Mouse (Mus musculus): ENCODE results near the gene Tap1. TPM values are rescaled to one million over a fixed set of nuclear protein-coding genes. Genes with fewer than 3 reads are reported as not detected.
A peak's percentile ranks its signal among the peaks of the same experiment; 100 is the strongest.

The Tap1 gene
- polyA plus RNA-seq, 1 experiment: 1.1 TPM

- TF ChIP-seq GATA1 (IDR thresholded peaks at IDR 0.05; ENCODE audit: low read length): no peak
These were observed 20.1 kb downstream of the Tap1 start for GRCm38 (mm10) chr17:34207456-34207855.

GRCm38 (mm10) chr17:34207866-34208265 is 20.5 kb downstream of the Tap1 start:
- no peak for TF ChIP-seq GATA1 (IDR thresholded peaks at IDR 0.05; ENCODE audit: low read length)

DNA sequence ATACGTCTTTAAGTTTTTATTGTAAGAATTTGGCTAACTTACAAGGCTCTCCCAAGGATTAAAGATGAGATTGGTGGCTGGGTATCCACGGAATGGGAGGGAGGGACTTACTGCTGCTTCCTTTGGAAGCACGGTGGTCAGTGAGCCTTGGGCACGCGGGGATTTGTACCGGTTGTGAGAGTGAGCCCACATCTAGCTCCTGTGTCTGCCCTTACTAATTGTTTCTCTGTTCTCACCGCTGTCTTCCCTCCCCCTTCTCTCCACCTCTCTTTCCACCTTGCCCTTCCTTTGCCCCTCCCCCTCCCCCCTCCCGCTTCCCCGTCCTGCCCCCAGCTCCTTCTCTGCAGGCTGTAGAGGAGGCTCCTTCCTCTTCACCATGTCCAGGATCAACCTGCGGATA is 21.1 kb downstream of the Tap1 start:
- no peak for TF ChIP-seq GATA1 (IDR thresholded peaks at IDR 0.05; ENCODE audit: low read length)

DNA sequence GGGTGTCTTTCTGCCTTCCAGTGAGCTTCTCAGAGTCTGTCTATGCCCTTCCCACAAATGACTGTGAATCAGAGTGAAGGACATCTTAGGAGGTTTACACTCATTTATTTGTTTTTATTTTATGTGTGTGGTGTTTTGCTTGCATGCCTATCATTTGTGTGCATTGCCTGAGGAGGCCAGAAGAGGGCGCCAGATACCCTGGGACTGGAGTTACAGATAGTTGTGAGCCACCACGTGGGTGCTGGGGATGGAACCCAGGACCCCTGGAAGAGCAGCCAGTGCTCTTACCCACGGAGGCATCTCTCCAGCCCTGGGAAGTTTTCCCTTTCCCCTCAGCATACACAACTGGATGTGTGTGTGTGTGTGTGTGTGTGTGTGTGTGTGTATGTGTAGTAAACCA is 22.3 kb downstream of the Tap1 start:
- TF ChIP-seq GATA1 (IDR thresholded peaks at IDR 0.05; ENCODE audit: low read length): no peak

DNA sequence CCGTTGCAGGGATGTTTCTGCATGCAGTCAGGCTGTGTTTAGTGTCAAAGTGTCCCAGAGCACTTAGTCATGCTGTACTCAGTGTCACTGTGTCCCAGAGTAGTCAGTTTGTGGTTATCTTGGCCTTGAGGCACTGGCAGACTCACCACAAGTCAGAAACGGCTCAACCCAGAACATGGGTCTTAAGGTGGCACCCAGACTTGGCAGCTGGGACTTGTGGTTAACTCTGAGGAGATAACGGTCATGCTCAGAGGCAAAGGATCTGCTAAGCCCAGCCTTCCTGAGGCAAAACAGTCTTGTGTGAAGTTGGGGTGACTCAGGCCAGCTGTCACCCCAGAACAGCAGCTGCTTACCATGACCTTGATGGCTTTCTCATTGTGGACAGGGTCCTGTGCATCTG is 23.2 kb downstream of the Tap1 start:
- peak; percentile 91 for TF ChIP-seq GATA1 (IDR thresholded peaks at IDR 0.05; ENCODE audit: low read length)

GRCm38 (mm10) chr17:34211746-34212365 is 24.5 kb downstream of the Tap1 start:
- no peak for TF ChIP-seq GATA1 (IDR thresholded peaks at IDR 0.05; ENCODE audit: low read length)

DNA sequence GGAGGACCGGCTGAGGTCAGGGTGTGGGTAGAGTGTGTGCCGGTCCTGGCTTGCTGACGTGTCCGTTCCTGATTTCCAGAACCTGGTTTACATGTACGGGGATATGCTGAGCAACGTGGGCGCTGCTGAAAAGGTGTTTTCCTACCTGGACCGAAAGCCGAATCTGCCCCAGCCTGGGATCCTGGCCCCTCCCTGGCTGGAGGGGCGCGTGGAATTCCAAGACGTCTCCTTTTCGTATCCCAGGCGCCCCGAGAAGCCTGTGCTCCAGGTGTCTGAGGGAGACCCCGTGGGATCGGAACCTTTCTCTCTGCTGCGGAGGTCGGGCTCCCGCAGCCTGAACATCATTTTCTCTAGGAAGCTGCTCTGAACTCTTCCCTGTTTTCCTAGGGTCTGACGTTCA is 26.6 kb downstream of the Tap1 start:
- no peak for TF ChIP-seq GATA1 (IDR thresholded peaks at IDR 0.05; ENCODE audit: low read length)

DNA sequence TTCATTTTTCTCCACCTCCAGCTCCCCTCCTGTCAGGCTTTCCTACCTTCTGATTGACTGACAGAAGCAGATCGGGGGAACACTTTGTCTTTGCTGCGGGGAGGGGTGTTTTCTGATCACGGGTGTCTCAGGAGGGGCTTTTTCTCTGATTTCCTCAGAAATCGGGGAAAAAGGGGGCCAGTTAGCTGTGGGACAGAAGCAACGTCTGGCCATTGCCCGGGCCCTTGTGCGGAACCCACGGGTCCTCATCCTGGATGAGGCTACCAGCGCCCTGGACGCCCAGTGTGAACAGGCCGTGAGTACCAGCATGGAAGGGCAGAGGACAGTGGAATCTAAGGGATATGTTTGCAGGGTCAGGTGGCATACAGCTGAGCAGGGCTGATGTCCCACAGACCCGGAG is 27.8 kb downstream of the Tap1 start:
- no peak for TF ChIP-seq GATA1 (IDR thresholded peaks at IDR 0.05; ENCODE audit: low read length)

DNA sequence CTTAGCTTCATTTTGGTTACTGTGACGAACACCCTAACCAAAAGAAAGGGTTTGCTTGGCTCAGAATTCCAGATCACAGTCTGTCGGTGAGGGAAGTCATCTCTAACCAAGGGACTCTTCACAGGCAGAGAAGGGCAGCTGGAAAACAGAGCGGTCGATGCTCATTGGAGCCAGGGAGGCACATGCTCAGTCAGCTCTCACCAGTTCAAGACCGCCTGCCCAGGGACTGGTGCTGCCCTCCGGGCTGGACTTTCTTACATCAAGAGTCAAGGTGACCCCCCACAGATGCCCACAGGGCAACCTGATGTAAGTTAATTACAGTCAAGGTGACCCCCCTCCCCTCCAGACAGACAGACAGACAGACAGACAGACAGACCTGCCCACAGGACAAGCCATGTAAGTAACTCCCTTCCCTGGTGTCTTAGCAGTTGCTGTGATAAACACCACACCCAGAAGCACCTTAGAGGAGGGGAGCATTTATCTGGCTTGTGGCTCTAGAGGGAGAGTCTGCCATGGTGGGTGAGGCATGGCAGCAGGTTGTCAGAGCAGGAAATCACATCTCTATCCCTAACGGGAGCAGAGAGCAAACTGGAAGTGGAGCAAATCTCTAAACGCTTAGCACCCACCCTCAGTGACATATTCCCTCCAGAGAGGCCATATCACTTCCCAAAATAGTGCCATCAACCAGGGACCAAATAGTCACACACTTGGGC is 30.0 kb downstream of the Tap1 start:
- no peak for TF ChIP-seq GATA1 (IDR thresholded peaks at IDR 0.05; ENCODE audit: low read length)

DNA sequence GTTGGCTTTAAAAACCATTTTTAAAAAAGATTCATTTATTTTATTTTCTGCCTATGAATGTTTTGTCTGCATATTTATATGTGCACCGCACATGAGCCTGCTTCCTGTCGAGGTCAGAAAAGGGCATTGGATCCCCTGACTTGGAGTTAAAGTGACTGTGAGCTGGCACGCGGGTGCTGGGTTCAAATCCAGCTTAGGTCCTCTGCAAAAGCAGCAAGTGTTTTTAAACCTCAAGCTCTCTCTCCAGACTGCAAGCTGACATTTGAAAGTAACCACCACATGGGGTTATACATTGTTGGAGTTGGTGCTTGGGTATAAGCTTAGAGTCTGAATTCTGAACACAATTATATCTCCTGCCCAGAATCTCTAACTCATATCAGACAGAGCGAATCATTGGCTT is 30.6 kb downstream of the Tap1 start:
- TF ChIP-seq GATA1 (IDR thresholded peaks at IDR 0.05; ENCODE audit: low read length): no peak

GRCm38 (mm10) chr17:34218675-34219074 is 31.3 kb downstream of the Tap1 start:
- no peak for TF ChIP-seq GATA1 (IDR thresholded peaks at IDR 0.05; ENCODE audit: low read length)

DNA sequence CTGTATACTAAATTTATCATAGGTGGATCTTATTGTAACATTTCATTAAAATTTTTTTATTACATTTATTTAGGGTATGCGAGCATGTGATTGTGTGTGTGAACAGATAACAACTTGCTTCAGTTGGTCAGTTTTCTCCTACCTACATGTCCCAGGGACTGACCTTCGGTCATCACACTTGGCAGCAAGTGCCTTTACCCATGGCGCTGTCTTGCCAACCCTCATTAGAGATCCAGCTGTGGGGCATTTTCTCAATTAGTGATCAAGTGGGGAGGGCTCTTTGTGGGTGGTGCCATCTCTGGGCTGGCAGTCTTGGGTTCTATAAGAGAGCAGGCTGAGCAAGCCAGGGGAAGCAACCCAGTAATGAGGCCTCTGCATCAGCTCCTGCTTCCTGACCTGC is 37.5 kb downstream of the Tap1 start:
- no peak for TF ChIP-seq GATA1 (IDR thresholded peaks at IDR 0.05; ENCODE audit: low read length)

- TF ChIP-seq GATA1 (IDR thresholded peaks at IDR 0.05; ENCODE audit: low read length): no peak
These were observed 38.1 kb downstream of the Tap1 start for GRCm38 (mm10) chr17:34225426-34225825.

DNA sequence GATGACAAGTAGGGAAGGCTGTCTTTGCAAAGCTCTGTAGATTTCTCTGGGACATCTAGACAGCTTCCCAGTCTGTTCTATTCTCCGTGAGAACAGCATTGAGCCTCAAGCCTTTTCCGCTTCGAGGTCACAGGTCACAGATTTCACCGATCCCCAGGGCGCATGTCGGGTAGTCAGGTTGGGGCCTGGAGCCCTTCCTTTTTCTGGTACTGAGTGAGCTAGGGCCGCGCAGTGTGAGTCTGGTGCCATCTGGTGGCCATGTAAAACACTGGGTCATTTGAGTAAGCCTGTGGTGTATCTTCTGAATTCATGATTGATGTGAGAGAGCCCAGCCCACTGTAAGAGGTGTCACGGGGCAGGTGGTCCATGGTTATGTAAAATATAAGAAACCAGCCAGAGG is 47.6 kb downstream of the Tap1 start:
- TF ChIP-seq GATA1 (IDR thresholded peaks at IDR 0.05; ENCODE audit: low read length): no peak

- TF ChIP-seq GATA1 (IDR thresholded peaks at IDR 0.05; ENCODE audit: low read length): no peak
These were observed 49.3 kb downstream of the Tap1 start for GRCm38 (mm10) chr17:34236691-34237090.

DNA sequence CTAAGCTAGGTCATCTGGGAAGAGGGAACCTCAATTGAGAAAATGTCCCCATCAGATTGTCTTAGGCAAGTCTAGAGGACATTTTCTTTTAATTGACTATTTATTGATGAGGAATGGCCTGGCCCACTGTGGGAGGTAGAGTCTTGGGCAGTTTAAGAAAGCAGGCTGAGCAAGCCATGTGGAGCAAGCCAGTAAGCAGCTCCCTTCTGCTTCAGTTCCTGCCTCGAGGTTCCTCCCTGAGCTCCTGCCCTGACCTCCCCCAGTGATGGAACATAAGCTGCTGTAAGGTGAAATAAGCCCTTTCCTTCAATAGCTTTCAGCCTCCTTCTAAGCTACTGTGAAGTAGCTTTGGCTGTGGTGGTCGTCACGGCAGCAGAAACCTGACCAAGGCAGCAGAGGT is 50.4 kb downstream of the Tap1 start:
- TF ChIP-seq GATA1 (IDR thresholded peaks at IDR 0.05; ENCODE audit: low read length): no peak

DNA sequence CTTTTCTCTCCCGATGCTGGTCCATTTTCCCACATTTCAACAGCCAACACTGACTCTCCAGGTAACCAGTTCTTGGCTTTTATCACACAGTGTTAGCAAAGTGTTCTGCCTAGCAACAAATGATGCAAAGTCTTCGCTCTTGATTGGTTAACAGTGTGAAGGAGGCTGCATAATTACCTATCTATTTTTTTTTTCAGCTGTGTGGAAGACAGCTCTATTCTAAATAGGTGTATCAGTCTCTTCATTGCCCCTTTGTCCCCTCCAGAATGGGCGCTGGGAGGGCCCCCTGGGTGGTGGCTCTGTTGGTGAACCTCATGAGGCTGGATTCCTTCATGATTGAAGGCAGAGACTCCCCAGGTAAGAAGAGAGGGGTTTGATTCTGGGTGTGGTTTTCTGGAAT is 51.4 kb downstream of the Tap1 start, which contains the start of gene H2-Ob:
Gene H2-Ob (plus strand): TSS at position 198 of the 400 bp plus-strand sequence.
- no peak for TF ChIP-seq GATA1 (IDR thresholded peaks at IDR 0.05; ENCODE audit: low read length)

Data from G1E-ER4 (cell line).